Mouse (Mus musculus): Measurements from ENCODE around the gene Chd4. TPM values are rescaled to one million over a fixed set of nuclear protein-coding genes. Genes with fewer than 3 reads are reported as not detected.

Gene Chd4
- total RNA-seq, 1 experiment from 2014 or later: 599 TPM

DNA sequence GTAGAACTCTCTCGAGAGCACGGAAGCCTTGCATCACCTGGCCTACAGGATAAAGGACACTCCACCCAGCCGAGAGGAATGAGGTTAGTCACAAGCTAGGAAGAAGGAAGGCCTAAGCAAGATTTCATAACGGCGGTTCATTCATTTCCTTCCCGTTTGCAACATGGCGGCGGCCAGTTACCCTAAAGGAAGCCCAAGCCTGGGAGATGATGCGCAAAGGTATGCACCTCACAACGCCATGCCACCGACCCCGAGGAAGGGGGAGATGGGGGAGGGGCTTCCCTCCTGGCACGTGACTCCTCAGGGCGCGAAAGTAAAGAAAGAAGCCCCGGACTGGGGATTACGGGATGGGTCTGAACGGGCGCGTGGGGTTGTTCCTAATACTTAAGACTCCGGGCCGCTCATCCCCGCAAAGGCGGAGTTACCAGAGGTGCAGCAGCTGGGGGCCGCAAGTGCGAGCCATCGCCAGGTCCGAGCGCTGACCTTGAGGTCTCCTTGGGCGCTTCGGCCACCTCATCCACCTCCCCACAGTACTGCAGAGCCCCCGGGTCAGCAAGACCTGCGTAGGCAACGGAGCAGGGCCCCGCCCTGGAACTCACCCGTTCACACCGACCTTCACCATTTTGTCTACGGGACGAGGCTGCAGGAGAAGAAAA, 69.0 kb downstream of the Chd4 start:
- ATAC-seq (replicated peaks in 1 of 2; ENCODE audit: insufficient read depth in 1 of 2, low FRiP score in 2 of 2, low TSS enrichment in 1 of 2, low read depth in 1 of 2, poor library complexity in 2 of 2, severe bottlenecking in 2 of 2): peak; percentile 6 to 27; a peak in 2 of 4 replicates

- ATAC-seq (replicated peaks in 1 of 2; ENCODE audit: insufficient read depth in 1 of 2, low FRiP score in 2 of 2, low TSS enrichment in 1 of 2, low read depth in 1 of 2, poor library complexity in 2 of 2, severe bottlenecking in 2 of 2): peak; percentile 81 to 89
Observed at GRCm38 (mm10) chr6:125165328-125165891, 69.6 kb downstream of the Chd4 start.

GRCm38 (mm10) chr6:125166051-125166751, 70.4 kb downstream of the Chd4 start, which contains the start of gene Gapdh:
Gene Gapdh, minus strand, starts transcription at chr6:125166467.
- peak; percentile 27 to 42; a peak in 2 of 4 replicates for ATAC-seq (replicated peaks in 1 of 2; ENCODE audit: insufficient read depth in 1 of 2, low FRiP score in 2 of 2, low TSS enrichment in 1 of 2, low read depth in 1 of 2, poor library complexity in 2 of 2, severe bottlenecking in 2 of 2)

DNA sequence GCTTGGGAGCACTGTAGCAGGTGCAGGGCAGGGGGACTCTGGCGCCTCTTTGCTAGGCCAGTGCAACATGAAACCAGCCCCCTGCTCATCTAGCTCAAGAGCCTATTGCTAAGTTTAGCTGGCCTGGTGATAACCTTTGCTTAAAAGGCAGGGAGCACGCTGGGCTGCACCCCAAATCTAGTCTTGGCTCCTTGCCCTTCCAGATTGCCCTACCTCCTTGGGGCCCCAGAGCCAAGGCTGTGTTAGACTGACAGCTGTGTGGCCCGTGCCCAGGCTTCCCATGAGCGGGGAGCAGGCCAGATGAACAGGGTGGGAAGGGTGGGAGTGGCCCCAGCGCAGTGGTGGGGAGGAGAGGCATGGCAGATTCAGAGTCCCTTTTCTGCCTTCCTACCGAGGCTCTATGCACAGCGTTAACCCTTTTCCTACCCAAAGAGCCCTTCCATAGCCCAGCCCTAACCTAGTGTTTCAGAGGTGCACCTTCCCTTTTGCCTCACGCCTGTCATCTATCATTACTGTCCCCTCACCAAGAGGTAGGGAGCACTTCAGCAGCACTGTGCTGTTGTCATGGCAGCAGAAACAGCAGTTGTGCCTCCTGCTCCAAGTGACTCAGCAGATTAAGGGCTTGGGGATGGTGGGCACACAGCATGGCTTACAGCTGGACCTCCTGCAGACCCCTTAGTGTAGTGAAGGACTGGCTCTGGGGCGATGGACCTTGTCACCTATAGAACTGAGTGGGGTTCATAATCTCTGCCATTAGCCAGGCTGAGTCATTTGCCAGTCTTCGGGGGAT, 71.3 kb downstream of the Chd4 start:
- no peak for ATAC-seq (replicated peaks in 1 of 2; ENCODE audit: insufficient read depth in 1 of 2, low FRiP score in 2 of 2, low TSS enrichment in 1 of 2, low read depth in 1 of 2, poor library complexity in 2 of 2, severe bottlenecking in 2 of 2)

GRCm38 (mm10) chr6:125168086-125168485, 72.3 kb downstream of the Chd4 start:
- no peak for ATAC-seq (replicated peaks in 1 of 2; ENCODE audit: insufficient read depth in 1 of 2, low FRiP score in 2 of 2, low TSS enrichment in 1 of 2, low read depth in 1 of 2, poor library complexity in 2 of 2, severe bottlenecking in 2 of 2)

DNA sequence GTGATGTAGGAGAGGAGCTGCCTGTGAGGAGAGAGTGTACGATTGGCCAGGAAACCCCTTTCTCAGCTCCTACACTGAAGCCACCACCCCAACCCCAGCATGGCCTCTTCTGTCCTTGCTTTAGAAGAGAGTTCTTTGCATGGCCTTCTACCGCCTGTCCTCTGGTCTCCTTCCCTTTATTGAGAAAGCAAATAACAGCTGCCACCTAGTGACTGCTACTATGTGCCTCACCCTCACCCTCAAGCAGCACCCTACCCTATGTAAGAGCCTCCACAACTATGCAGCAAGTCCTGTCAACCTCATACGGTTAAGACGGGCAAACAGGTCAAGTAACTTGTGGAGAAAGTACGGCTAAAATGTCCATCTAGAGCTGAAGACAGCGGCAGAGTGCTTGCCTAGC, 74.4 kb downstream of the Chd4 start:
- no peak for ATAC-seq (replicated peaks in 1 of 2; ENCODE audit: insufficient read depth in 1 of 2, low FRiP score in 2 of 2, low TSS enrichment in 1 of 2, low read depth in 1 of 2, poor library complexity in 2 of 2, severe bottlenecking in 2 of 2)

GRCm38 (mm10) chr6:125172474-125172873, 76.7 kb downstream of the Chd4 start:
- no peak for ATAC-seq (replicated peaks in 1 of 2; ENCODE audit: insufficient read depth in 1 of 2, low FRiP score in 2 of 2, low TSS enrichment in 1 of 2, low read depth in 1 of 2, poor library complexity in 2 of 2, severe bottlenecking in 2 of 2)

- no peak for ATAC-seq (replicated peaks in 1 of 2; ENCODE audit: insufficient read depth in 1 of 2, low FRiP score in 2 of 2, low TSS enrichment in 1 of 2, low read depth in 1 of 2, poor library complexity in 2 of 2, severe bottlenecking in 2 of 2)
Observed at GRCm38 (mm10) chr6:125173256-125173655, 77.5 kb downstream of the Chd4 start.

DNA sequence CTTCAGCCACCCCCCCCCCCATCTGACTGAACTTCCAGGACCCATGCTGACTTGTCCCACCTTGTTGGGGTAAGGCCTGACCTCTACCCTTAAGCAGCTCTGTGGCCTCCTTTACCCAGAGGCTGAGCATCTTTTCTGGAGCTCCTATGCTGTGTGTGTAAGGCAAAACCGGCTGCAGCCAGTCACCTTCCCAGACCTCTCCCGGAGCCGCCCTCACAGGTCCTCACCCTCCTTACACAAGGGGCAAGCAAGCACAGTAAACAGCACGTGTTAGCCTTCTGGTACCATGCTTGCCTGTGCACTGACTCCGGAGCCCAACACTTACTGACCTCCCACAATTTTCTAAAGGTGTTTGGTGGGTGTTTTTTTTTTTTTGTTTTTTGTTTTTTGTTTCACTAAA, 79.7 kb downstream of the Chd4 start:
- no peak for ATAC-seq (replicated peaks in 1 of 2; ENCODE audit: insufficient read depth in 1 of 2, low FRiP score in 2 of 2, low TSS enrichment in 1 of 2, low read depth in 1 of 2, poor library complexity in 2 of 2, severe bottlenecking in 2 of 2)

DNA sequence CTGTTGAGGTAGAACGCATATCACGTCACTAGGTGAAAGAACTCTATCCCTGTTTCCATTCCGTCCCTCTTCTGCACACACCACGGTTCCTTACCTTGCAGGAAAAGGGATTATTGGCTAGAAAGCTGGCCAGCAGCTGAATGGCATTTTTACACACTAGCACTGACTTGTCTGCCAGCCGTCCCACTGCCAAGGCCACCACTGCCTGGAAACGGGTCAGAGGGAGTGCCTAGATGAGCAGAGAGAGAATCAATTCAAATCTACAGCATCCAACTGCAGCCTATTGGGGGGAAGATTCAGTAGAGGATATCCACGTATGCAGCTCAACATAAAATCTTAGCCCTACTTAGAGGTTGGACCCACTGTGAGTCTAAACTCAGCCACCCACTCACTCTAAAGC, 83.8 kb downstream of the Chd4 start:
- ATAC-seq (replicated peaks in 1 of 2; ENCODE audit: insufficient read depth in 1 of 2, low FRiP score in 2 of 2, low TSS enrichment in 1 of 2, low read depth in 1 of 2, poor library complexity in 2 of 2, severe bottlenecking in 2 of 2): no peak

Other genes with a start within 250 kb of the Chd4 start
- 14.5 and 24.3 TPM in 2 replicates for gene P3h3, start 238.2 kb upstream of the Chd4 start, total RNA-seq (2017)
- 0.15 TPM in 1 of 2 replicates, not detected in the other for gene Gpr162, start 232.0 kb upstream of the Chd4 start, total RNA-seq (2017)
- gene Cd4, start 207.8 kb upstream of the Chd4 start, total RNA-seq (2017): 5.8 and 10.0 TPM in 2 replicates
- 3.8 and 9.1 TPM in 2 replicates for gene Lag3, start 184.3 kb upstream of the Chd4 start, total RNA-seq (2017)
- gene Ptms, start 175.9 kb upstream of the Chd4 start, total RNA-seq (2017): 121 and 123 TPM in 2 replicates
- 54.2 and 67.4 TPM in 2 replicates for gene Mlf2, start 164.6 kb upstream of the Chd4 start, total RNA-seq (2017)
- 41.6 and 51.1 TPM in 2 replicates for gene Cops7a, start 130.4 kb upstream of the Chd4 start, total RNA-seq (2017)
- gene Pianp, start 99.3 kb upstream of the Chd4 start, total RNA-seq (2017): not detected in 2 replicates
- 29.0 and 29.2 TPM in 2 replicates for gene Zfp384, start 86.8 kb upstream of the Chd4 start, total RNA-seq (2017)
- 92.9 and 101 TPM in 2 replicates for gene Ing4, start 56.2 kb upstream of the Chd4 start, total RNA-seq (2017)
- 7.6 and 7.8 TPM in 2 replicates for gene Acrbp, start 46.3 kb upstream of the Chd4 start, total RNA-seq (2017)
- gene Lpar5, start 28.1 kb upstream of the Chd4 start, total RNA-seq (2017): 8.0 and 8.8 TPM in 2 replicates
- gene Nop2, start 35.9 kb downstream of the Chd4 start, total RNA-seq (2017): 58.8 and 63.4 TPM in 2 replicates
- 13.3 and 14.2 TPM in 2 replicates for gene Iffo1, start 49.3 kb downstream of the Chd4 start, total RNA-seq (2017)
- 727 and 879 TPM in 2 replicates for gene Gapdh, start 70.5 kb downstream of the Chd4 start, total RNA-seq (2017)
- 199 and 281 TPM in 2 replicates for gene Ncapd2, start 95.7 kb downstream of the Chd4 start, total RNA-seq (2017)
- 72.6 and 78.6 TPM in 2 replicates for gene Mrpl51, start 95.8 kb downstream of the Chd4 start, total RNA-seq (2017)
- 7.7 and 13.7 TPM in 2 replicates for gene Vamp1, start 119.6 kb downstream of the Chd4 start, total RNA-seq (2017)
- gene Tapbpl, start 135.9 kb downstream of the Chd4 start, total RNA-seq (2017): 23.1 and 29.7 TPM in 2 replicates
- 170 and 196 TPM in 2 replicates for gene Cd27, start 141.0 kb downstream of the Chd4 start, total RNA-seq (2017)
- not detected in 2 replicates for gene Tuba3a, start 190.1 kb downstream of the Chd4 start, total RNA-seq (2017)
- gene Ltbr, start 217.9 kb downstream of the Chd4 start, total RNA-seq (2017): 18.6 and 68.1 TPM in 2 replicates
- gene Scnn1a, start 224.7 kb downstream of the Chd4 start, total RNA-seq (2017): 0.79 and 1.1 TPM in 2 replicates

Measured in hematopoietic stem cell, adult 5-6 weeks (primary cell).